Mouse (Mus musculus): ENCODE results near the gene Wbp1l. TPM values are rescaled to one million over a fixed set of nuclear protein-coding genes. Genes with fewer than 3 reads are reported as not detected.

Wbp1l gene
- polyA plus RNA-seq, 1 experiment, result 26.6 TPM

GRCm38 (mm10) chr19:46665474-46665873 lies 66.6 kb downstream of the Wbp1l start:
- Histone ChIP-seq H3K4me1 (ENCODE audit: control insufficient read depth, insufficient read depth, low read length) (0 out of 2 replicates have a peak, but pooled peaks cover 1% of the 10 kb centered on the region), H3K27ac (ENCODE audit: insufficient read depth, low read length) (no peak overlapping the region), H3K4me3 (ENCODE audit: insufficient read depth, low read length) (no peak overlapping the region)
- no peak for TF ChIP-seq CTCF (IDR thresholded peaks at IDR 0.05; ENCODE audit: extremely low read depth, insufficient read depth, low read length)
- no peak for TF ChIP-seq POLR2A (IDR thresholded peaks at IDR 0.05; ENCODE audit: extremely low read depth, insufficient read depth, low read length)

GRCm38 (mm10) chr19:46667300-46667699 lies 68.4 kb downstream of the Wbp1l start:
- Histone ChIP-seq H3K4me3 (ENCODE audit: insufficient read depth, low read length) (no peak overlapping the region), H3K4me1 (ENCODE audit: control insufficient read depth, insufficient read depth, low read length) (0 out of 2 replicates have a peak, but pooled peaks cover 1% of the 10 kb centered on the region), H3K27ac (ENCODE audit: insufficient read depth, low read length) (no peak overlapping the region)
- TF ChIP-seq CTCF (IDR thresholded peaks at IDR 0.05; ENCODE audit: extremely low read depth, insufficient read depth, low read length), result no peak
- TF ChIP-seq POLR2A (IDR thresholded peaks at IDR 0.05; ENCODE audit: extremely low read depth, insufficient read depth, low read length), result no peak

- Histone ChIP-seq H3K4me1 (ENCODE audit: control insufficient read depth, insufficient read depth, low read length) (0 out of 2 replicates have a peak, but pooled peaks cover 1% of the 10 kb centered on the region), H3K27ac (ENCODE audit: insufficient read depth, low read length) (no peak overlapping the region)
- TF ChIP-seq CTCF (IDR thresholded peaks at IDR 0.05; ENCODE audit: extremely low read depth, insufficient read depth, low read length), result no peak
- TF ChIP-seq POLR2A (IDR thresholded peaks at IDR 0.05; ENCODE audit: extremely low read depth, insufficient read depth, low read length), result no peak
Measured at GRCm38 (mm10) chr19:46668263-46668662, 69.4 kb downstream of the Wbp1l start.

GRCm38 (mm10) chr19:46669802-46670201 lies 70.9 kb downstream of the Wbp1l start:
- no peak overlapping the region for H3K4me3 ChIP-seq (ENCODE audit: insufficient read depth, low read length)
- TF ChIP-seq POLR2A (IDR thresholded peaks at IDR 0.05; ENCODE audit: extremely low read depth, insufficient read depth, low read length) (no peak), CTCF (IDR thresholded peaks at IDR 0.05; ENCODE audit: extremely low read depth, insufficient read depth, low read length) (no peak)
- H3K4me1 ChIP-seq (ENCODE audit: control insufficient read depth, insufficient read depth, low read length), result 0 out of 2 replicates have a peak, but pooled peaks cover 1% of the 10 kb centered on the region
- no peak overlapping the region for H3K27ac ChIP-seq (ENCODE audit: insufficient read depth, low read length)

More at GRCm38 (mm10) chr19:46668263-46668662, 69.4 kb downstream of the Wbp1l start:
- no peak overlapping the region for H3K4me3 ChIP-seq (ENCODE audit: insufficient read depth, low read length)

GRCm38 (mm10) chr19:46670691-46671090 lies 71.8 kb downstream of the Wbp1l start:
- Histone ChIP-seq H3K4me1 (ENCODE audit: control insufficient read depth, insufficient read depth, low read length) (no peaks in the 10 kb centered on the region), H3K4me3 (ENCODE audit: insufficient read depth, low read length) (no peak overlapping the region), H3K27ac (ENCODE audit: insufficient read depth, low read length) (no peak overlapping the region)
- TF ChIP-seq CTCF (IDR thresholded peaks at IDR 0.05; ENCODE audit: extremely low read depth, insufficient read depth, low read length) (peak; percentile 87), POLR2A (IDR thresholded peaks at IDR 0.05; ENCODE audit: extremely low read depth, insufficient read depth, low read length) (no peak)

GRCm38 (mm10) chr19:46672766-46673418 lies 74.0 kb downstream of the Wbp1l start, which contains the start of gene Cyp17a1:
Gene Cyp17a1, minus strand, starts transcription at chr19:46673172.
- H3K4me3 ChIP-seq (ENCODE audit: insufficient read depth, low read length), result no peak within 1 kb of the TSS
- TF ChIP-seq CTCF (IDR thresholded peaks at IDR 0.05; ENCODE audit: extremely low read depth, insufficient read depth, low read length), result no peak
- H3K27ac ChIP-seq (ENCODE audit: insufficient read depth, low read length), result no peak within 1 kb of the TSS
- no peaks in the 10 kb centered on the region for H3K4me1 ChIP-seq (ENCODE audit: control insufficient read depth, insufficient read depth, low read length)

- Histone ChIP-seq H3K4me3 (ENCODE audit: insufficient read depth, low read length) (no peak overlapping the region), H3K27ac (ENCODE audit: insufficient read depth, low read length) (no peak overlapping the region), H3K4me1 (ENCODE audit: control insufficient read depth, insufficient read depth, low read length) (no peaks in the 10 kb centered on the region)
- TF ChIP-seq CTCF (IDR thresholded peaks at IDR 0.05; ENCODE audit: extremely low read depth, insufficient read depth, low read length) (no peak), POLR2A (IDR thresholded peaks at IDR 0.05; ENCODE audit: extremely low read depth, insufficient read depth, low read length) (no peak)
Measured at GRCm38 (mm10) chr19:46675641-46676040, 76.8 kb downstream of the Wbp1l start.

- no peak overlapping the region for H3K27ac ChIP-seq (ENCODE audit: insufficient read depth, low read length)
- H3K4me3 ChIP-seq (ENCODE audit: insufficient read depth, low read length), result no peak overlapping the region
- H3K4me1 ChIP-seq (ENCODE audit: control insufficient read depth, insufficient read depth, low read length), result no peaks in the 10 kb centered on the region
- TF ChIP-seq POLR2A (IDR thresholded peaks at IDR 0.05; ENCODE audit: extremely low read depth, insufficient read depth, low read length) (no peak), CTCF (IDR thresholded peaks at IDR 0.05; ENCODE audit: extremely low read depth, insufficient read depth, low read length) (no peak)
Measured at GRCm38 (mm10) chr19:46679720-46680383, 81.0 kb downstream of the Wbp1l start.

- H3K27ac ChIP-seq (ENCODE audit: insufficient read depth, low read length), result peak within 1 kb of the TSS; percentile 88
- TF ChIP-seq CTCF (IDR thresholded peaks at IDR 0.05; ENCODE audit: extremely low read depth, insufficient read depth, low read length) (no peak), POLR2A (IDR thresholded peaks at IDR 0.05; ENCODE audit: extremely low read depth, insufficient read depth, low read length) (peak; percentile 67)
- peak within 1 kb of the TSS; percentile 61 for H3K4me3 ChIP-seq (ENCODE audit: insufficient read depth, low read length)
- H3K4me1 ChIP-seq (ENCODE audit: control insufficient read depth, insufficient read depth, low read length), result peaks cover 2% of the 10 kb centered on the region; the same call in 1 of the 2 replicates
Measured at GRCm38 (mm10) chr19:46689460-46690372, 90.8 kb downstream of the Wbp1l start, which contains the start of gene Borcs7. Gene Borcs7, plus strand, starts transcription at chr19:46689906.
